Mouse (Mus musculus) thymus, postnatal 14 days (tissue): ENCODE data around the gene Usp46.
"Not testable (repeated sequence)": the region's sequence is repeated elsewhere in the genome, so short reads cannot be mapped to it uniquely, and the experiment has no call there.

ENCODE experiments used
- DNase-seq: peaks from one replicate; pipeline ENCODE4 v3.0.0; 2021

Usp46 gene

DNA sequence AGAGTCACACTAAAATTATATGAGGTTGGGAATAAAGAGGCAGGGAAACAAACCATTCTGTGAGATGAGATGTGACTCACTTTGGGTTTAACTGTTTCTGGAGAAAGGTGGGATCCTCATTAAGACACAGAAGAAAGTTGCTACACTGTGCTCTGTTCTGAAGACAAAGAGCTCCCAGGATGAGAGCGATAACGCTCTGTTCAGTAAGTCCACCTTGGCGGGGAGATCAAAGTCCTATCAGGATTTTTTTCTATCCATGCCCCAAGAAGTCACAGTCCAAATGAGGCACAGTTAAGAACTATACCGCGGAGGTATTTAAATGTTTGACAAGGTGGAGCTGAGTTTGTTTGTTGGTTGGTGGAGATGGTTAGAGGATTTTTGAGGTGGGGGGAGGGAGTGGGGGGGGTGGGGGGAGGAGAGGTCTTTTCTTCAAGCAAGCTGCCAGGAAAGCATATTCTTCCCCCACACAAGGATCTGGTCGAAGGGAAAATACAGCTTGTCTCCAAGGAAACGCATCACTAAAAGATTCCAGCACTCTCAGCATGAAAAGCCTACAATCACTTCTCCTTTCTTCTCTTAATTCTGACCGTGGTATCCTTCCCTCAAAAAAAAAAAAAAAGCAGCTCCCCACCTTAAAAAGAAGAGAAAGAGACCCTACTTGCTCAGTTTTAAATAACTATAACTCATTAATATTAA, 49.2 kb downstream of the Usp46 start:
- no peak for DNase-seq

DNA sequence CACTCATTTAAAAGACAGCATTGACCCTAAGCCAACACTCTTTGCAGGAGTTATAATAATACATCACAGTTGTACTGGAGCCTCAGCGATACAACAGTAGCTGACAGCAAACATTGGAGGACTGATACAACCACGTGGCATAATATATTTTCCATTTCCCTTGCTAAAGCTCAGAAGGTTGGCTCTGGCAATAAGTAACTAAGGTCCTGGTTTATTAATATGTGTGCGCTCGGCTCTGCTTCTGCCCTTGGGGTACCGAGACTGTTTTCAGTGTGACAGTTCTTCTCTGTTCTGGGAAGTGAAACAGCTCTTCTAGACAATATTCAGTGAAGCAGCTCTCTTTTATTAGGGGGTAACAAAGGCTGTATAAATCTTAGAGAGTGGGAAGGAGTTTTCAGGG, 50.7 kb downstream of the Usp46 start:
- DNase-seq: no peak

DNA sequence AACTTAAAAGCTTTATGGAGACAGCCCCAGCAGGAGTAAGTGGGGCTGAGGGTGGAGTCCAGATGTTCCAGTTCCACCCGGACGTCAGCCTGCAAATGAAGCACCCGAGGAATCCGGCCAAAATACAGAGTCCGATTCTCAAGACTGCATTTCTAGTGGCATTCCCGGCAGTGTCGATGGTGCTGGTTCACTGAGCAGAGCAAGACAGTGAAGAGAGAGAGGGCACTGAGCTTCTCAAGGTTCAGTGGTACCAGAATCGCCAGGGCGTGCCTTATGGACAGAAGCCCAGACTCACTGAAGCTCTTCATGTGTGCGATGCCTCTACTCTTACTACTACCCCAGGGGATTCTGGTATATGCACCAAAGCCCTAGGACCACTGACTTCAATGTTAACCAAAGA, 56.6 kb downstream of the Usp46 start:
- DNase-seq: no peak

DNA sequence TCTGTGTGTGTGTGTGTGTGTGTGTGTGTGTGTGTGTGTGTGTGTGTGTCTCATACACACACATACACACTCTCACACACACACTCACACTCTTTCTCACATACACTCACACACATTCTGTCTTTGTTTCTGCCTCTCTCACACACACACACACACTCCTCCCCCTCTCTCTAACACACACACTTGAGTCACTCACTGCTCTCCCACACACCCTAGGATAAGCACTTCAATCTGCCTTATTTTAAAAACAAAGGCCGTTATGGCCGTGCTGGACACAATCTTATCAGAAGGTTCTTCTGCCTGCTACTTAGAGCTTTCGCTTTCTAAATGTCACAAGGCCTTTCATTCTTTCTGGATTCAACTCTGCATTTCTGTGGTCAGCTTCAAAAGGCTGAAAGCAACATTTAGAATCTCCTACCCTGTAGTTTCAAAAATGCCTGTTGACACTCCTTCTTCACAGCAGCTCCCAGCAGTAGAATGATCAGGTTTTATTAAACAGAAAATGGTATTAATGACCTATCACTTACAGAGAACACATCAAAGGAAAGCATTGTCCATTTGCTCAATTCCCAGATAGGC, 60.6 kb downstream of the Usp46 start:
- DNase-seq: no peak

DNA sequence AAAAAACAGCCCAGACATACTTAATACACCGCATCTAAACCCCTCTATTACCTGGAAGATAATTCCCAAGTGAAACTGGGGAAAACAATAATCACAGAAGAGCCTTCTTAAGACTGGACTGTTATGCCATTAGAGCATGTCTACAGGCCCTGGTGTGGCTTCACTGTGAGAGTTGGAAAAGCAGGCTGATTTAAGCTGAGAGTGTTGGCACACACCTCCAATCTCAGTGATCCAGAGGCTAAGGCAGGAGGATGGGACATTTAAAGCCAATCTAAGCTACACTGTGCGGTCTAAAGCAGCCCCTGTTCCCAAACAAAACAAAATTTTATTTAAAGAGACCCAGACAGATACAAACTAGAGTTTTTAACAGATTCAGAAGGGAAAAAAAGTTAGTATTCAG, 62.3 kb downstream of the Usp46 start:
- no peak for DNase-seq

DNA sequence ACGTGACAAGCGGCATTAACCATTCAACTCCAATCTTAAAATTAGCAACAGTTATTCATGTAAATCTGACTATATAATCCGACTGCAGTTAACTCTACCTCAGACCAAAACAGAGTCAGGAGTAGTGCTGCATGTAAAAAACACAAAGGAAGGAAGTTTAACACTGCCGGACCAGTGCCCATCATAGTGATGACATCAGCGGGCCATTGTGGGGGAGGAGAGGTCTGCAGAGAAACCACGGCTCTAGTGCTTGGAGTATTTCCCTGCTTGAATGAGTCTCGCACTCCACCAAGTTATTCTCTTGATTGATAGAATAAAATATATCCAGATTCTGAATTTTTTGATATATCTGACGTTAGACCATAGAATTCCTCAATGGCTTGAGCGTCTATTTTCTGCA, 66.5 kb downstream of the Usp46 start:
- no peak for DNase-seq

DNA sequence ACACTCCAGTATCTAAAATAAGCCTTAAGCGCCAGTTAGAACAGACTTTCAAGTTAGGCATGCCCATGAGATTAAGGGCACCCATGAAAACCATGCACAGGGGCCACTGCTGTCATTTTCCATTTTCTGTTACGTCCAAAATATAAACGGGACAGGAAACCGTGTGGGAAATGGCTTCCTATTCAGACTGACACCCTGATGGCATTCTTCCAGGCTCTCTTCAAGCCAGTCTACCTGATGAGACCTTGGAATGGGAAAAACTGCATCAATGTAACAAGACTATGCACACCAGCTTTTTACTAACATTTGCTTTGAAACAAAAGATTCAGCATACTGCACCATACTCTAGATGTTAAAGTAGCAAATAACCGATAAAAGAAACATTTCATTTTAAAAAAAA, 69.3 kb downstream of the Usp46 start:
- no peak for DNase-seq

DNA sequence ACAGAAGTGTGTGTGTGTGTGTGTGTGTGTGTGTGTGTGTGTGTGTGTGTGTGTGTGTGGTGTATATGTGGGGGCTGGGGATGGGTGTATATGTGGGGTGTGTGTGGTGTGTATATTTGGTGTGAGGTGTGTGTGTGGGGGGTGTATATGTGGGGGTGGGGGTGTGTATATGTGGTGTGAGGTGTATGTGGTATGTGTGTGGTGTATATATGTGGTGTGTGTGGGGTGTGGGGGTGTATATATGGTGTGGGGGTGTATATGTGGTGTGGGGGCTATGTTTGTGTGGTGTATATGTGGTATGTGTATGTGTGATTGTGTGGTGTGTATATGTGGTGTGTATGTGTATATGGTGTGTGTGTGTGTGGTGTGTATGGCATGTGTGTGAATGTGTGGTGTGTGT, 73.4 kb downstream of the Usp46 start:
- no peak for DNase-seq

DNA sequence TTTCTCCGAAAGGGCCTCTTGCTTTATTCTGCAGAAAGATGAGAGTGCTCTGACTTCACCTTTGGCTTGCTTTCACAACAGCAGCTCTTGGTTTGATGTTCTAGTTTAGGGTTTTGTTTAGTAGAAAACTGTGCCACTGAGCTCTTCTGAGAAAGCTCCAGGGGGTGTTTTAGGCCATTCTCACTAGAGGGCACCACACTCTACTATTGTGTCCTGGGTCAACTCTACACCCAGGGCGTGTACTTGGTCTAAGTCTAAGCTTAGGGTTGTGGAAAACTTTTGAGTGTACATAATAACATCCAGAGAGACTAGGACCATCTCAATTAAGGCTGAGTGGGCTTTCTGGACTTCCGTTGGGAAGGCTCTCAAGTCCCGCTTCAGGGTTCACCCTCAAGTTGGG, 74.7 kb downstream of the Usp46 start:
- DNase-seq: peak; percentile 31

DNA sequence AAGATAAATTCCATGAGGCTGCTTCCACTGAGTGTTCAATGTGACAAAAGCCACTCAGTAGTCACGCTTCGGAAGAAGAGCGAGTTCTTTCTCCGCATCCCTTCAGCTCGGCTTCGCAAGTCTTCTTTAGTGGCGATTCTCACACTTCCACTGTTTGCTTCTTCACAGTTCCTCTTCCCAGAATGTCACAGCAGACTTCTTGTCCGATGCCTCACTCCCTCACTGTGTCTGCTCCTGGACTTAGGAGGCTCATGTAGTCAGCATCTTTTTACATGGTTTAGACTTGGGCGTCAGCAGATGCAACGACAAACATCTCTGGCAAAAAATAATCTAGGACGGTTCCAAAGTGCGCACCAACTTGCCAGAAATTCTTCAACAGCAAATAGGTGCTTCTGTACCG, 75.9 kb downstream of the Usp46 start:
- DNase-seq: no peak

DNA sequence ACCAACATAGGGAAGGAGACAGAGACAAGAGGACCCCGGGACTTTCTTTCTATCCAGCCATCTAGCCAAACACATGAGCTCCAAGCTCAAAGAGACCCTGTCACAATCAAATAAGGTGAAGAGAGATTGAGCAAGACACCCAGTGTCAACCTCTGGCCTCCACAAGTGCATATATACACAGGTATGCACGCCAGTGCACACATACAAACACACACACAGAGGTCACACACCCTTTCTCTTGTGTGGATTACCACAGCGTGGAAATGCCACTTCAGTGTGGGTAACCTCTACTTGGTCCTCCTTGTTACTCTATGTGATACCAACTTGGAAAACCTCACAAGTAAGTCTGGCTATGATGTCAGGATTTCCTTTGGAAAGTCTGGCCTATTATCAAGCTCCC, 78.7 kb downstream of the Usp46 start:
- DNase-seq: no peak

DNA sequence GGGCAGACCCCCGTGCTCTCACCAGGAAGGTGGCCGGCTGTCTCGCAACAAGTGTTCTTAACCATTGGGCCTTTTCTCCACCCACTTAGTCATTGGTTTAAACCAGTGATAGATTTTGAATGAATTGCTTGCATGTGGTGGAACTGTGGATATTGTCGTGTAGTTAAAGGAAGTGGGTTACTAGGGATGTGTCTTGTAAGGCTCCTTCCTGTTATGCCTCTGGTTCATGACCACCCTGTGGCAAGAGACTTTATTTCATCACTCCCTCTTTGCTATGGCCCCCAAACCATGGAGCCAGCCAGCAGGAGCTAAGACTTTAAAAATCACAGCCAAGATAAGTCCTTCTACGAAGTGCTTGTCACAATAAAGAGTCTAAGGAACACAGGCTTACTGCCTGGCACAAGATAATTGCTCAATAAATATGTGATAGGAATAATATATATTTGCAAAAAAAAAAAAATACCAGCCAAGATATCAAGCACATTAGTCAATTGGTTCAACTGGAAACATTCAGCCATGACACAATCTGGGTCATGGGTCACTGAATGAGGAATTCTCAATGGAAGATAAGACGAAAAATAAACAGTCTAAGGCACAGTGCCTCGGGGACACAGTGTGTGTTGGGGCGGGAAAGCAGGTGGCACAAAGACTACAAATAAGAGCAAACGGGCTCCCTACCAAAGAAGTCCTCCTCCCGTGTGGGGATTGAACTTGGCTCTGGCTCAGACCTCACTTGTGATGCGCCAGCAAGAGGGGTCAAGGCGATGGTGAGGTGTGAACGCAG, 80.3 kb downstream of the Usp46 start:
- DNase-seq: no peak

DNA sequence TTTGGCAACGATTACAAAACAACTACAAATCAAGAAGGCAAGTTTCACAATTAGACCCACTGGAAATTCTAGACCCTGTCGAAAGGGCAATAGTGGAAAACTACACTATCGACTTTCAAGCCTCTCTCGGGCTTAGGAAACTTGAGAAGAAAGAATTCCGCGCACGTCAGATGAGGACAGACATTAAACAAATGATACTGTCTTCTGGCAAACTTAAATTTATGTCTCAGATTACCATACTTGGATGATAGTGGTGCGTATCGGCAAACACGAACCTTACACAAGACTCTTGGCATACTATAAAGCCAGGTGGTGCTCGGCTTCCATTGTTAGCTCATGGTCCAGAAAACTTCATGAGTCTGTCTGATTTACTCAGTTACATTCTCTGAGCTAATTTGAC, 90.8 kb downstream of the Usp46 start:
- DNase-seq: no peak

DNA sequence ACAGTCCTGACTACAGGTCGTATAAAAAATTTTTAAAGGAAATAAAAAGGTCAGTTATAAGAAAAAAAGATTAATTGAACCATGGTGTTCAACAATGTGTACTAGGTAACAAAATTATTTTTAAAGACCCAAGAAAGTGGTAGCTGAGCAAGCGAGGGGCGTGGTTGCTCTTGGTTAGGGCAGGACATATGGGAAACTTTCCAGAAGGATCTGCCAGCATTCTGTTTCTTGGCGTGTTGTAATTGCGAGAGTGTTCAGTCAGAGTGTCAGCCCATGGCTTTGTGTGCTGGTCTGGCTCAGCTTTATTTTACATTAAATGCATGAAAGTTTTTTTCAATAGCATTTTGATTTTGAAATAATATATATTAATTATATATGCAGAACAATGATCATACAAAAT, 96.5 kb downstream of the Usp46 start:
- no peak for DNase-seq

DNA sequence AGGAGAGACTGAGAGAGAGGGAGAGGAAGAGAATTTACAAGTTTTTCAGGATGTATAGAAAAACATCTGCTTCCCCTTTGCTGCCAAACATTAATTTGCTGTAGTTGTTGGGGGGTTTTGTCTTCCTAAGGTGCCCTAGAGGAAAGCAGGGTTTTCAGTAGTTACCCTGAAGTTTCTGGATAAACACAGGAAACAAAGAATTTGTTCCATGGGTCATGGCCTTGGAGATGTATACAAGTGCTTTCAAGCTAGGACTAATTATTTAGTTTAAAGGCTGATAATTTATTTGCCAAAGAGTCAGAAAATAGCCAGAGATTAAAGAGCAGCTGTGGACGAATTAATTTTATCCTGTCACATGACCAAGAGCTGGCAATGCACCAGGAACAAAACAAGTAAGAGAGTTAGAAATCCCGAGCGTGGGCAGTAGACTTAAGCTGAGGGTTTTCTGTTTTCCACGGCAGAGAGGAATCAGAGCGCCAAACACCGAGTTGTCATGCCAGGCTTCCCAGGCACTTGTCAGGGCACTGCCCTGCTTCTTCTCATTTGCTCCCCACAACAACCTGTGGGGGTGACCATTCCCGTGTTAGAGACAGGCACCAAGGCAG, 98.1 kb downstream of the Usp46 start:
- DNase-seq: no peak

DNA sequence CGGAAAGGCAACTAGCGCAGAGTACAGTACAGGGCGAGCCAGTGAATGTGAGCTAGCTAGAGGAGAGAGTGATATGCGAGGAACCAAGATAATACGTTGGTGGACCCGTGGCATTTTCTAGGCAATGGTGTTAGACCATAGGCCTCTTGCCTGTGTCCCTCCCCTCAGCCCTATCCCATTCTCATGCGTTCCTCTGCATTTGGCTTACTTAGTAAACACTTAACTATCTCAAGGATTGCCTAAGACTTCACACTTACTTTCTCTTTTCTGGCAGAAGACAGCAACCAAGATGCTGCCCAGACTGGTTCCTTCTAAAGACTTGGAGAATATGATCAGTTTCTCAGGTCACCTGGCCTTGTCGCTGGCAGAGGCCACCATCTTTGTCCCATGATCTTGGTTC, 98.9 kb downstream of the Usp46 start:
- DNase-seq: no peak

DNA sequence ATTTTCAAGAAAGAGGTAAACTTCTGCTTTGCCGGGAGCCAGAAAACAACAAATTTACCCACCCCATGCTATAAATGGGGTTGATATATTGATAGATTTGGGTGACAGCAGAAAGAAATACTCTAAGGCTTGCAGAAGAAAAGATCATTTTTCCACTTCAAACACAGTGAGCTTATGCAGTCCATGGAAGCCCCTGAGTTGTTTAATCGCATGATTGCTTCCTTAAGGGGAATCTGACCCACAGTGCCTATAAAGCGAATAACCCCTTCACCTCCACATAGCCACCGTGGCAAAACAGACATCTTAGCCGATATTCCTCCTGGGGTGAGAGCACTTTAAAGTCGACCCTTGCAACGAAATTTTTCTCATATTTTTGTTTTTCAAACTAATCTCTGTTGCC, 108.5 kb downstream of the Usp46 start:
- no peak for DNase-seq

DNA sequence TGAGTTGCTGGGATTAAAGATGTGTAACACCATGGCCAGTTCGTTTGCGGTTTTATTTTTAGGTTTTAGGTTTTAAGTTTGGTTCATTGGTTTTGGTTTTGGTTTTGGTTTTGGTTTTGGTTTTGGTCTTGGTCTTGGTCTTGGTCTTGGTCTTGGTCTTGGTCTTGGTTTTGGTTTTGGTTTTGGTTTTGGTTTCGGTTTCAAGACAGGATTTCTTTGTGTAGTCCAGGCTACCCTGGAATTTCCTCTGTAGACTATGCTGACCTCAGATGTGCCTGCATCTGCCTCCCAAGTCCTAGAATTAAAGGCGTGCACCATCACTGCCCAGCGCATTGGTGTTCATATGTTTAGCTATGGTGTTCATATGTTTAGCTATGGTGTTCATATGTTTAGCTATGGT, 109.6 kb downstream of the Usp46 start:
- DNase-seq: not testable (repeated sequence)

DNA sequence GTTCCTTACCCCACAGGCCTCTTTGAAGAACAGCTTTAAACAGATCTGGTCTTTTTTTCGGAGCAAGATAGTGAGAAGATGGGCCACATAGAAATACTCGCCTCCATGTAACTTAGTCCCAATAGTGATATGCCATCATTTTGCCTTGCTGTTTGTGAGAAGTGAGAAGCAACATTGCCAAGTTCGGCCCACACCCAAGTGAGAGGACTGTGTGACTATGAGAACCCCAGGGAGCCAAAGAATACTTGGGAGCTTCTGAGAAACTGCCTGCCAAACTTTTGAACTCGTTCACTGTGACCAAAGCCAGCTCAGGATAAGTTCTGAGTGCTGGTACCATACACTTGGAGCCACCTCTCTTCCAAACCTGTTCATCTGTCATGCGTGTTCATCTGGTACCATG, 110.1 kb downstream of the Usp46 start:
- DNase-seq: no peak

DNA sequence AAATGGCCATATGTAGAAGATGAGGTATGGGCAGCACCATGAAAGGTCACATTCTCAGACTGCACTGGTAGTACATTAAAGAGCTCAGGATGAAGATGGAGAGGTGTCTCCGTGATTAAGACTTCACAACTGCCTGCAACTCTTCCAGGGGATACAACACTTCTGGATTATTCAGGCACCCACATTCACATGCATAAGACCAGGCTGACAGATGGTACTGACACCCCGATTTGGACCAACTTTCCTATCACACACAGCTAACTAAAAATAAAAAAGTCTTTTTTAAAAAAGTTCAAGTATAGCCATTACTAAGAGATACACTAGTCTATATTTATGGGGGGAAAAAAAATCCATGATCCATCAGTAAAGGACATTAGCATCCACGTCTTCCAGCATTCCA, 112.5 kb downstream of the Usp46 start:
- no peak for DNase-seq

DNA sequence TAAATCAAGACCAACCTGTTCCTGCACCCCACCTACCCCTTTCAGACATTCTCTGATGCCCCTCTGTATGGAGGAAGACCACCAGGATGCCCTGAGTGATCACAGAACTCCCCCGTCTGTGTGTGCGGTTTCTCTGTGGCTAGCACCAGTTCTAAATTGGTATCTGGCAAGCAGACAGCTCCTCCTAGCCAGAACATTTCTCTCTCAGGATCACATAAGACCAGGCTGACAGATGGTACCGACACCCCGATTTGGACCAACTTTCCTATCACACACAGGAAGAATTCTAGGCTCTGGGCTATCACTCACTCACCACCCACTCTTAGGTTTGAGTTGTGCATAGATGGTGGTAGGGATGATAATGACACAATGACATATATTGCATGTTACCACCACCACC, 113.2 kb downstream of the Usp46 start:
- DNase-seq: no peak

DNA sequence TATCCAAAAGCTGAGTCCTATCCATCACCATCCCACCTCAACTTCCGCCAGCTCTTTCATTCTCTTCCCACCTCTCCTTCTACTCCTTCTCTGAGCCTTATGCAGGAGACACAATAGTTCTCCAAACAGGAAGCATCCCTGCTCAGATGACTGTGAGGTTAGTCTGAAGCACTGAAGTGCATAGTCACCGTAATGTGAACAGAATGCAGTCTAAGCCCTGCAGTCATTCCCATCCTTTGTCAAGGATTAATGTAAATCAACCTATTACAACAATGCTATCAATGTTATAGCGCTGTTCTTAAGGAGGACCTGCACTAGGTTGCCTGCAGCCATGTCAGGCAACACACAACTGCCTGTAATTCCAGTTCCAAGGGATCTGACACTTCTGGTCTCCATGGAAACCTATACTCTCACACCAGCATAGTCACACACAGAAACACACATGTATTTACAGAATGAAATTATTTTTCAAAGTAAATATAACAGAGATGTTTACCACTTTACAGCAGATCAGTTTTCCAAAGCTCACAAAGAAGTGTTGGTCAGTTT, 115.1 kb downstream of the Usp46 start:
- DNase-seq: no peak

DNA sequence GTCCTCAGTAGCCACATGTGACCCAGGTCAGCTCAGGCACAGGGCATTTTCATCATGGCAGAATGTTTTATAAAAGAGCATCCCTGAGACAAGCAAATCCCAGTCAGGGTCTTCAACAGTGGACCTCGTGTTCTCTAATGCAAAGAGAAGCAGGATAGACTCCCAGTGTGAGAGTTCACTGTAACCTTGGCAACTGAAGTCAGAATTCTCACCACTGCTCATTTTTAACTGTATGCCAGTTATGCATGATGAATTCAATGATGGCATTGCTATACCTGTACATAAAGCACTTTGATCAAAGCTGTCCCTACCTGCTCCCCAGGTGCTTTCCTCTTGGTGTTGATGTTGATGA, 116.6 kb downstream of the Usp46 start:
- no peak for DNase-seq
